ENCODE assay signal across 16 mouse cellular contexts in the genomic region with DNA sequence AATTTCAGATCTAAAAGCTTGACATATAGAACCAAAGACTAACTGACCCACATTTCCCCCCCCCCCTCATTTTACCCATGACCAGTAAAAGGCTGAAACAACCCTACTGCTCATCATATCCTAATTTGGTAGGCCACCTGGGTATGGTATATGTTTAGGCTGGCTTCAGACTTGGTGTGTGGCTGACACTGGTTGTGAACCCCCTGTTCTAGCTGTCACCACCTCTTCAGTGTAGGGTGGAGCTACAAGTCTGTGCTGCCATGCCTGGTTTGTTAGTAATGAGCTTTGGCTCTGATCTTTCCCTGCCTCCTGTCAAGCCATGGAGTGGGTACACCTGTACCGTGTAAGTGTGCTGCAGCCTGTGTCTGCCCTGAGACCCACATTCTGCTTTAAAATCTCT.
DNase-seq lines count a peak whose midpoint lies in the region; ATAC-seq and TF ChIP-seq lines count a peak whose summit lies in the region.
"Had no signal": no experiment of that assay in that cellular context is flagged by ENCODE, and none has a peak within 500 bp of the region (broad histone marks: within the 10 kb centered on the region; RNA-seq: fewer than 3 reads in every experiment).

No protein-coding gene starts in this region.

- no peak for TF ChIP-seq CTCF in midbrain, postnatal 0 days (IDR thresholded peaks at IDR 0.05)

- 39% methylated on average over 1 of the region's 1 CpGs for WGBS in heart, embryonic 14.5 days
- WGBS in midbrain, embryonic 12.5 days: 96% methylated on average over 1 of the region's 1 CpGs
- 85% methylated on average over 1 of the region's 1 CpGs for WGBS in midbrain, embryonic 14.5 days
- WGBS in midbrain, embryonic 16.5 days: 71% methylated on average over 1 of the region's 1 CpGs
- 68% methylated on average over 1 of the region's 1 CpGs for WGBS in midbrain, postnatal 0 days

- peak overlapping the region; percentile 24 to 34; a peak in 3 of 4 replicates for H3K27ac ChIP-seq in heart, embryonic 14.5 days (replicated peaks in 1 of 2; ENCODE audit: control insufficient read depth in 1 of 2, insufficient read depth in 1 of 2, low read depth in 2 of 2, low read length in 2 of 2)
- no peak overlapping the region for H3K27ac ChIP-seq in midbrain, embryonic 12.5 days (replicated peaks)
- H3K27ac ChIP-seq in midbrain, embryonic 14.5 days (replicated peaks; ENCODE audit: low read depth, low read length): no peak overlapping the region
- H3K27ac ChIP-seq in midbrain, embryonic 16.5 days (ENCODE audit: low read length): no peak overlapping the region
- no peak overlapping the region for H3K27ac ChIP-seq in midbrain, postnatal 0 days (ENCODE audit: low read depth, low read length)
- H3K27ac ChIP-seq: embryonic facial prominence, embryonic 10.5 days; forebrain, embryonic 13.5 days; hindbrain, postnatal 0 days had no signal

- no peak for ATAC-seq in heart, embryonic 14.5 days (ENCODE audit: insufficient number of reproducible peaks, insufficient read depth, low FRiP score, low read depth)
- peak; percentile 51; the same call in 1 of the 2 replicates for ATAC-seq in midbrain, embryonic 12.5 days (ENCODE audit: low FRiP score, low read depth)
- ATAC-seq in midbrain, embryonic 14.5 days (ENCODE audit: low FRiP score, low TSS enrichment): no peak
- peak; percentile 43 for ATAC-seq in midbrain, embryonic 16.5 days
- ATAC-seq in midbrain, postnatal 0 days (ENCODE audit: low FRiP score): 0 out of 2 replicates have a peak, but pooled peaks have one; percentile 8
- ATAC-seq: forebrain, embryonic 13.5 days; forebrain, postnatal 0 days; hindbrain, postnatal 0 days had no signal

- H3K9ac ChIP-seq in heart, embryonic 14.5 days (ENCODE audit: low read length): no peak overlapping the region
- H3K9ac ChIP-seq in midbrain, embryonic 12.5 days (replicated peaks): no peak overlapping the region
- no peak overlapping the region for H3K9ac ChIP-seq in midbrain, embryonic 14.5 days (replicated peaks; ENCODE audit: low read length)
- no peak overlapping the region for H3K9ac ChIP-seq in midbrain, embryonic 16.5 days (ENCODE audit: low read depth, low read length)
- H3K9ac ChIP-seq in midbrain, postnatal 0 days (replicated peaks; ENCODE audit: low read length, poor library complexity, severe bottlenecking): no peak overlapping the region
- H3K9ac ChIP-seq: forebrain, embryonic 13.5 days; forebrain, postnatal 0 days; heart, embryonic 15.5 days had no signal

- no peak overlapping the region for H3K4me3 ChIP-seq in heart, embryonic 14.5 days (ENCODE audit: control insufficient read depth in 1 of 2, insufficient read depth in 1 of 2, low read depth in 1 of 2, low read length in 2 of 2)
- no peak overlapping the region for H3K4me3 ChIP-seq in midbrain, embryonic 12.5 days
- H3K4me3 ChIP-seq in midbrain, embryonic 14.5 days (replicated peaks; ENCODE audit: low read depth, low read length): no peak overlapping the region
- no peak overlapping the region for H3K4me3 ChIP-seq in midbrain, embryonic 16.5 days (ENCODE audit: low read depth, low read length)
- H3K4me3 ChIP-seq in midbrain, postnatal 0 days (ENCODE audit: low read depth, low read length): no peak overlapping the region
- H3K4me3 ChIP-seq: embryonic facial prominence, embryonic 10.5 days; forebrain, embryonic 13.5 days; heart, embryonic 15.5 days had no signal

- H3K27me3 ChIP-seq in heart, embryonic 14.5 days (ENCODE audit: control insufficient read depth, insufficient read depth, low read length): no peaks in the 10 kb centered on the region
- no peaks in the 10 kb centered on the region for H3K27me3 ChIP-seq in midbrain, embryonic 12.5 days
- H3K27me3 ChIP-seq in midbrain, embryonic 14.5 days (ENCODE audit: control insufficient read depth, insufficient read depth, low read length): no peaks in the 10 kb centered on the region
- H3K27me3 ChIP-seq in midbrain, embryonic 16.5 days (ENCODE audit: control insufficient read depth, insufficient read depth, low read depth, low read length): no peaks in the 10 kb centered on the region
- H3K27me3 ChIP-seq in midbrain, postnatal 0 days (ENCODE audit: insufficient read depth, low read length): no peaks in the 10 kb centered on the region
- H3K27me3 ChIP-seq: forebrain, embryonic 13.5 days; heart, embryonic 15.5 days had no signal

- no peaks in the 10 kb centered on the region for H3K36me3 ChIP-seq in heart, embryonic 14.5 days (ENCODE audit: control insufficient read depth, insufficient read depth, low read length)
- H3K36me3 ChIP-seq in midbrain, embryonic 12.5 days: no peaks in the 10 kb centered on the region
- H3K36me3 ChIP-seq in midbrain, embryonic 14.5 days (ENCODE audit: control insufficient read depth, insufficient read depth, low read length): no peaks in the 10 kb centered on the region
- no peaks in the 10 kb centered on the region for H3K36me3 ChIP-seq in midbrain, embryonic 16.5 days (ENCODE audit: control insufficient read depth, insufficient read depth, low read length)
- no peaks in the 10 kb centered on the region for H3K36me3 ChIP-seq in midbrain, postnatal 0 days (ENCODE audit: insufficient read depth, low read length)
- H3K36me3 ChIP-seq: embryonic facial prominence, embryonic 10.5 days; heart, embryonic 15.5 days had no signal

- no peak for DNase-seq in heart, adult 18-20 months
- DNase-seq in midbrain, embryonic 14.5 days: no peak
- no peak for DNase-seq in midbrain, postnatal 0 days (ENCODE audit: low spot score)
- DNase-seq: adrenal gland, adult 2 months; adrenal gland, postnatal 25 days; cerebellum, adult 2 months; forebrain, postnatal 0 days; gastrocnemius, postnatal 14 days; heart, postnatal 14 days had no signal

- no peak overlapping the region for H3K4me2 ChIP-seq in heart, embryonic 14.5 days (ENCODE audit: low read length)
- H3K4me2 ChIP-seq in midbrain, embryonic 12.5 days (replicated peaks): no peak overlapping the region
- no peak overlapping the region for H3K4me2 ChIP-seq in midbrain, embryonic 14.5 days (ENCODE audit: low read length)
- no peak overlapping the region for H3K4me2 ChIP-seq in midbrain, embryonic 16.5 days (ENCODE audit: low read length)
- H3K4me2 ChIP-seq in midbrain, postnatal 0 days (ENCODE audit: low read depth, low read length, poor library complexity, severe bottlenecking): no peak overlapping the region
- H3K4me2 ChIP-seq: forebrain, embryonic 13.5 days; heart, embryonic 15.5 days had no signal

- peaks cover 8 to 12% of the 10 kb centered on the region in 2 experiments for H3K4me1 ChIP-seq in heart, embryonic 14.5 days (ENCODE audit: control insufficient read depth in 2 of 2, insufficient read depth in 2 of 2, low read length in 2 of 2)
- H3K4me1 ChIP-seq in midbrain, embryonic 12.5 days: peaks cover 10% of the 10 kb centered on the region
- no peaks in the 10 kb centered on the region for H3K4me1 ChIP-seq in midbrain, embryonic 14.5 days (ENCODE audit: control insufficient read depth, insufficient read depth, low read length)
- peaks cover 10% of the 10 kb centered on the region; the same call in 1 of the 2 replicates for H3K4me1 ChIP-seq in midbrain, embryonic 16.5 days (ENCODE audit: control insufficient read depth, insufficient read depth, low read length)
- H3K4me1 ChIP-seq in midbrain, postnatal 0 days (ENCODE audit: insufficient read depth, low read length): peaks cover 2% of the 10 kb centered on the region; the same call in 1 of the 2 replicates
- H3K4me1 ChIP-seq: embryonic facial prominence, embryonic 10.5 days had no signal

- H3K9me3 ChIP-seq in heart, embryonic 14.5 days (ENCODE audit: control insufficient read depth, low read length): no peaks in the 10 kb centered on the region
- no peaks in the 10 kb centered on the region for H3K9me3 ChIP-seq in midbrain, embryonic 12.5 days
- H3K9me3 ChIP-seq in midbrain, embryonic 14.5 days (ENCODE audit: control insufficient read depth, low read length): no peaks in the 10 kb centered on the region
- no peaks in the 10 kb centered on the region for H3K9me3 ChIP-seq in midbrain, embryonic 16.5 days (replicated peaks; ENCODE audit: control insufficient read depth, low read length, poor library complexity, severe bottlenecking)
- H3K9me3 ChIP-seq in midbrain, postnatal 0 days (ENCODE audit: low read length): no peaks in the 10 kb centered on the region
- H3K9me3 ChIP-seq: embryonic facial prominence, embryonic 10.5 days; forebrain, embryonic 13.5 days; heart, embryonic 15.5 days had no signal

Comparison
In these comparisons a context has a peak if more than half of its experiments do, and no peak if none do; other contexts are left out.
1. ATAC-seq: peak in midbrain, embryonic 12.5 days (single experiment), midbrain, embryonic 16.5 days (single experiment) and midbrain, postnatal 0 days (single experiment); none in heart, embryonic 14.5 days (single experiment) and midbrain, embryonic 14.5 days (single experiment).
2. H3K27ac ChIP-seq: peak in heart, embryonic 14.5 days (2 of 2); none in midbrain, embryonic 12.5 days (single experiment), midbrain, embryonic 14.5 days (single experiment), midbrain, embryonic 16.5 days (single experiment) and midbrain, postnatal 0 days (single experiment).